Mouse (Mus musculus): ENCODE measurements at regions not wholly inside any gene's neighbourhood (a gene's known extent, or its start where the extent isn't known, plus 50 kb on each side); places are given as distances from the start of the nearest gene placed in this dataset.
A peak's percentile ranks its signal among the peaks of the same experiment; 100 is the strongest.

DNA sequence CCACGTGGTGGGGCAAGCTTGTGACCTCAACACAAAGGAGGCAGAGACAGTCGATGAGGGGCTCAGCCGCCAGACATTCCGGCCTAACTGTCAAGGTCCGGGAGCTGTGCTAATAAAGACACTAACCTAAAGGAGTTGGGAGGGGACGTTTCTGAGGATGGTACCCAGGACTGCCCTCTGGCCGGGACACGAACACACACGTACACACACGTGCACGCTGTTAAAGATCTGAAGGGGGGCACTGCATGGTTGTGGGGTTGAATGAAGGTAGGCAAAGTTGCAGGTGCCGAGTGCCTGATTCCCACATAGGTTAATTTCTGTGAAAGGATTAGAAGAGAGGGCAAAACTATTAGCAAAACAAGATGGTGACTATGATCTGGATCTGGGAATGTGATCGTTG, 65.4 kb upstream of the Mitf start:
- peaks cover 9% of the 10 kb centered on the region for H3K4me1 ChIP-seq
- peaks cover 7% of the 10 kb centered on the region; the same call in 1 of the 2 replicates for H3K27me3 ChIP-seq
- no peak overlapping the region for H3K4me2 ChIP-seq
- no peak overlapping the region for H3K27ac ChIP-seq
- H3K4me3 ChIP-seq (replicated peaks), result no peak overlapping the region
- WGBS, result 61% methylated on average over 13 of the region's 13 CpGs
- no peak overlapping the region for H3K9ac ChIP-seq
- no peaks in the 10 kb centered on the region for H3K9me3 ChIP-seq (replicated peaks)
- no peak for ATAC-seq (replicated peaks; ENCODE audit: low FRiP score)
- no peaks in the 10 kb centered on the region for H3K36me3 ChIP-seq

GRCm38 (mm10) chr6:97740851-97741201, 66.0 kb upstream of the Mitf start:
- H3K36me3 ChIP-seq, result no peaks in the 10 kb centered on the region
- no peak for ATAC-seq (replicated peaks; ENCODE audit: low FRiP score)

DNA sequence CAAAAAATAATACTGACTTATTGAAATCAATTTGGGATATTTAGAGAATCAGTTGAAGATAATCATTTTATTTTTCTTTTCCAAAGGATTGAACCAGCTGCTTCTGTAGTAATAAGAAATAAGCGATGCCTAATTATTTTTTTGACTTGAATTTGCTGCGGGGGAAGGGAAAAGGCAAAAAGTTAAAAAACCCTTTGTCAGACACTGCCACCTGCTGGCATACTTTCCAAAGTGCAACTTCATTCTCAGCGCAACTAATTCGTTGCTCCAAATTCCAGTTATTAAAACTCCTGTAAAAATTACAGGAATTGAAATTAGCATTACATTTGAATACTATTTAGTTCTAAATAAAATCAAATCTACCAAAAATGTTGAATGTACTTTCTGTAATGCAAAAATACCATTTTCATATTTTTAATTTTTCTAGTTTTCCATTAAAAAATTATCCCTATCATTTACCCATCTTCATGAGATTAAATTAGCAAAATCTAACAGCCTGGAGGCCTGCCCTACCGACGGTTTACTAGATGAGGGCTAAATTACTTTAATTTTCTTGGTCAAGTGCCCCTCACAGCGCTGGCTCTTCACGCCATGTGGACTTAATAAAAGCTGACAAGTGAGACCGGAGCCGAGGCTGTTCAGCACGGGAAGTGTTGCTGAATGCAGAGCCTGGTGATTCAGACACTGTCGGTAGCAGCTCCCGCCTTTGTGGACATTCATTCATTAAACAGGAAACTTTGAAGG, 66.6 kb upstream of the Mitf start:
- Histone ChIP-seq H3K4me2 (peak overlapping the region; percentile 38), H3K4me3 (replicated peaks) (no peak overlapping the region), H3K9me3 (replicated peaks) (no peaks in the 10 kb centered on the region), H3K4me1 (peaks cover 9% of the 10 kb centered on the region), H3K27me3 (peaks cover 7% of the 10 kb centered on the region; the same call in 1 of the 2 replicates), H3K9ac (no peak overlapping the region), H3K36me3 (no peaks in the 10 kb centered on the region), H3K27ac (no peak overlapping the region)
- 0 out of 2 replicates have a peak, but pooled peaks have one; percentile 33 for ATAC-seq (replicated peaks; ENCODE audit: low FRiP score)
- WGBS, result 13% methylated on average over 13 of the region's 13 CpGs

More at GRCm38 (mm10) chr6:97740851-97741201, 66.0 kb upstream of the Mitf start:
- no peak overlapping the region for H3K27ac ChIP-seq
- WGBS, result 51% methylated on average over 11 of the region's 11 CpGs
- H3K4me1 ChIP-seq, result peaks cover 9% of the 10 kb centered on the region
- no peaks in the 10 kb centered on the region for H3K9me3 ChIP-seq (replicated peaks)
- no peak overlapping the region for H3K4me3 ChIP-seq (replicated peaks)
- H3K4me2 ChIP-seq, result peak overlapping the region; percentile 38
- H3K9ac ChIP-seq, result no peak overlapping the region
- peaks cover 7% of the 10 kb centered on the region; the same call in 1 of the 2 replicates for H3K27me3 ChIP-seq

DNA sequence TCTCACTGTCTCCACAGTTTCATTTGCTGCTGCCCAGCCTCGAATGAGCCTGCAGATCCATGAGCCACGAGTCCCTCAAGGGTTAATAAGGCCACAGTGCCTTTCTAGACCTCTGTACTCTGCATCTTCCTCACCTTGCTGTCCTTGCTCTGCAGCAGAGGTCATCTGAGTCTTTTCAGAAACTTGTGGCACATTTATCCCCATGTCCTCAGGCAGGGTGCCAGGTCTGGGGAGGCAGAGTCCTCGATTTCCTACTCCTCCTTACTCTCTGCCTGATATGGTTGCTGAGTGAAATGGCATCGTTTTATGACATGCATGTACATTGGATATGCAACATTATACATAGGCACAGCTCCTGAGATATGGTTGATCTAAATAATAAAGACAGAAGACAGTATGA, 68.0 kb upstream of the Mitf start:
- H3K4me3 ChIP-seq (replicated peaks), result no peak overlapping the region
- no peak overlapping the region for H3K4me2 ChIP-seq
- H3K27me3 ChIP-seq, result peaks cover 7% of the 10 kb centered on the region; the same call in 1 of the 2 replicates
- no peak for ATAC-seq (replicated peaks; ENCODE audit: low FRiP score)
- H3K9ac ChIP-seq, result no peak overlapping the region
- no peak overlapping the region for H3K27ac ChIP-seq
- H3K36me3 ChIP-seq, result no peaks in the 10 kb centered on the region
- no peaks in the 10 kb centered on the region for H3K9me3 ChIP-seq (replicated peaks)
- peaks cover 9% of the 10 kb centered on the region for H3K4me1 ChIP-seq
- WGBS, result 62% methylated on average over 4 of the region's 4 CpGs

DNA sequence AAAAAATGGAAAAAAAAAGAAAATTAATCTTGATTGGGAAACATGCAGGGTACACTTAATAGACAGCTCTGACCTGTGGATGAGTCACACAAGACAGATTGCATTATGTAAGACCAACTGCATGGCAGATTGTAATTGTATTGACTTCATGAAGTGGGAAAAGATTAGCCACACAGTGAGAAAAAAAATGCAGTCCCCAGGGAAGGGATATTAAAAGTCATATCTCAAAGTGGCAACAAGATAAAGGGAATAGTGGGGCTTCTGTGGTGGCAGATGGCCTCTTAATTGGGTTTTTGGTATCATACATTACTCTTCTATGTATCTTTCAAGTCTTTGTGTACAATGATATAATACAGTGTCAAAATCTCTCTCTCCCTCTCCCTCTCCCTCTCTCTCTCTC, 76.0 kb upstream of the Mitf start:
- no peak for ATAC-seq (replicated peaks; ENCODE audit: low FRiP score)
- no peaks in the 10 kb centered on the region for H3K9me3 ChIP-seq (replicated peaks)
- H3K36me3 ChIP-seq, result no peaks in the 10 kb centered on the region
- H3K27ac ChIP-seq, result no peak overlapping the region
- H3K9ac ChIP-seq, result no peak overlapping the region
- H3K4me1 ChIP-seq, result no peaks in the 10 kb centered on the region
- H3K27me3 ChIP-seq, result no peaks in the 10 kb centered on the region
- no peak overlapping the region for H3K4me3 ChIP-seq (replicated peaks)
- no peak overlapping the region for H3K4me2 ChIP-seq

- WGBS, result 41% methylated on average over 6 of the region's 6 CpGs
- Histone ChIP-seq H3K4me3 (replicated peaks) (no peak overlapping the region), H3K27ac (no peak overlapping the region), H3K36me3 (no peaks in the 10 kb centered on the region), H3K9me3 (replicated peaks) (no peaks in the 10 kb centered on the region), H3K27me3 (no peaks in the 10 kb centered on the region), H3K4me2 (no peak overlapping the region), H3K4me1 (peaks cover 10% of the 10 kb centered on the region; the same call in 1 of the 2 replicates), H3K9ac (no peak overlapping the region)
- ATAC-seq (replicated peaks; ENCODE audit: low FRiP score), result no peak
These were observed 88.5 kb upstream of the Mitf start for GRCm38 (mm10) chr6:97718184-97718910.

DNA sequence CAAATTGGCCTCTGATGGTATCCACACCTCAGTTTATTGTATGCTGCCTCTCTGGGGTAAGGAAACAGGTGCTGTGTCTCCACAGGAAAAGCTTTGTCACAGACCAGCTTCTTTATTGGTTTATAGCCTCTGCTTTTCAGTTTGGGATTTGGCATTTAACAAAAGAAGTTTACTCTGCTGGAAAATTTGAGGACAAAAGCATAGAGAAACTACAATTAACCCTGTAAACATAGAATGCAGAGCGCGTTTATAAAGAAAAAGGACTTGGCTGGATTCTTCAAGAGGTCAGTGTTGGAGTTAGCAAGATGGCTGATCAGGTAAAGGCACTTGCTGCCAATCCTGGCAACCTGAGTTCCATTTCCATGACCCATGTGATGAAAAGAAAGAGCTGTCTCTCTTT, 90.1 kb upstream of the Frmd4b start:
- Histone ChIP-seq H3K4me2 (no peak overlapping the region), H3K9me3 (replicated peaks) (no peaks in the 10 kb centered on the region), H3K9ac (no peak overlapping the region), H3K27me3 (no peaks in the 10 kb centered on the region), H3K27ac (no peak overlapping the region), H3K4me3 (replicated peaks) (no peak overlapping the region), H3K4me1 (no peaks in the 10 kb centered on the region), H3K36me3 (no peaks in the 10 kb centered on the region)
- WGBS, result 71% methylated on average over 2 of the region's 2 CpGs
- ATAC-seq (replicated peaks; ENCODE audit: low FRiP score), result no peak

GRCm38 (mm10) chr6:97704361-97704760, 87.0 kb upstream of the Frmd4b start:
- no peak overlapping the region for H3K27ac ChIP-seq
- H3K27me3 ChIP-seq, result no peaks in the 10 kb centered on the region
- no peaks in the 10 kb centered on the region for H3K36me3 ChIP-seq
- no peaks in the 10 kb centered on the region for H3K9me3 ChIP-seq (replicated peaks)
- no peak overlapping the region for H3K4me3 ChIP-seq (replicated peaks)
- H3K9ac ChIP-seq, result no peak overlapping the region
- no peaks in the 10 kb centered on the region for H3K4me1 ChIP-seq
- H3K4me2 ChIP-seq, result no peak overlapping the region
- no peak for ATAC-seq (replicated peaks; ENCODE audit: low FRiP score)
- WGBS, result 72% methylated on average over 5 of the region's 5 CpGs

- H3K4me1 ChIP-seq, result no peaks in the 10 kb centered on the region
- no peak for ATAC-seq (replicated peaks; ENCODE audit: low FRiP score)
- no peaks in the 10 kb centered on the region for H3K27me3 ChIP-seq
- H3K9me3 ChIP-seq (replicated peaks), result no peaks in the 10 kb centered on the region
- WGBS, result 83% methylated on average over 3 of the region's 3 CpGs
- H3K4me2 ChIP-seq, result no peak overlapping the region
- H3K4me3 ChIP-seq (replicated peaks), result no peak overlapping the region
- no peak overlapping the region for H3K27ac ChIP-seq
- no peak overlapping the region for H3K9ac ChIP-seq
- no peaks in the 10 kb centered on the region for H3K36me3 ChIP-seq
These were observed 82.4 kb upstream of the Frmd4b start for GRCm38 (mm10) chr6:97699752-97700098.

GRCm38 (mm10) chr6:97699054-97699751, 81.9 kb upstream of the Frmd4b start:
- H3K4me1 ChIP-seq, result no peaks in the 10 kb centered on the region
- H3K36me3 ChIP-seq, result no peaks in the 10 kb centered on the region
- no peak overlapping the region for H3K4me3 ChIP-seq (replicated peaks)
- H3K9ac ChIP-seq, result no peak overlapping the region
- H3K9me3 ChIP-seq (replicated peaks), result no peaks in the 10 kb centered on the region
- no peak overlapping the region for H3K27ac ChIP-seq
- ATAC-seq (replicated peaks; ENCODE audit: low FRiP score), result no peak
- H3K4me2 ChIP-seq, result no peak overlapping the region
- H3K27me3 ChIP-seq, result no peaks in the 10 kb centered on the region
- WGBS, result 76% methylated on average over 9 of the region's 9 CpGs

DNA sequence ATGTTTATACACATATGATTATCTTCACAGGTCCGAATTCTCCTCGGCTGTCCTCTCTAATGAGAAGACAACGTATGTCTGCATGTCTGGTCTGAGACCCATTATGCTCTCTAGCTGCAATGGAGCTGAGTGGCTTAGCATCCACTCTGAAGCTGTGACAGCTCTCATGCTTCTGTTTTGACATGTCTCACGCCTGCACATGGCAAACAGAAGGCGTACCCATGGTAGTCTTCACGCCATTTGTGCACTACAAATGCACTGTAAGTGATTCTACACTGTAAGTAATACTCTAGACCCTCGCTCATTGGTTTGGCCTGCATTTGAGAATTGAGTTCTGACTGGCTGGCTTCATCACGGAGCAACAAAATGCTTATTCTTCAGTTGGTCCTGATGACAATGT, 75.9 kb upstream of the Frmd4b start:
- no peak for ATAC-seq (replicated peaks; ENCODE audit: low FRiP score)
- Histone ChIP-seq H3K9ac (no peak overlapping the region), H3K4me3 (replicated peaks) (no peak overlapping the region), H3K4me1 (no peaks in the 10 kb centered on the region), H3K27me3 (no peaks in the 10 kb centered on the region), H3K27ac (no peak overlapping the region), H3K9me3 (replicated peaks) (no peaks in the 10 kb centered on the region), H3K36me3 (no peaks in the 10 kb centered on the region), H3K4me2 (no peak overlapping the region)
- 92% methylated on average over 8 of the region's 8 CpGs for WGBS

- Histone ChIP-seq H3K9me3 (replicated peaks) (no peaks in the 10 kb centered on the region), H3K4me1 (no peaks in the 10 kb centered on the region), H3K36me3 (no peaks in the 10 kb centered on the region), H3K27ac (no peak overlapping the region), H3K4me3 (replicated peaks) (no peak overlapping the region), H3K4me2 (no peak overlapping the region), H3K27me3 (no peaks in the 10 kb centered on the region), H3K9ac (no peak overlapping the region)
- 77% methylated on average over 3 of the region's 3 CpGs for WGBS
- ATAC-seq (replicated peaks; ENCODE audit: low FRiP score), result no peak
These were observed 73.8 kb upstream of the Frmd4b start for GRCm38 (mm10) chr6:97691136-97691535.
